22 mouse cellular contexts compared by ENCODE assay signal in genomic region chr12:10582840-10583614, GRCm38 (mm10).
A peak's percentile ranks its signal among the peaks of the same experiment; 100 is the strongest.
DNase-seq lines count a peak whose midpoint lies in the region; ATAC-seq and TF ChIP-seq lines count a peak whose summit lies in the region.
"Had no signal": no experiment of that assay in that cellular context is flagged by ENCODE, and none has a peak within 500 bp of the region (broad histone marks: within the 10 kb centered on the region; RNA-seq: fewer than 3 reads in every experiment).

No protein-coding gene starts in this region.

- no peak for DNase-seq in kidney, postnatal 0 days (ENCODE audit: low spot score)
- DNase-seq in kidney, adult 8-10 months = no peak
- peak; percentile 36 for DNase-seq in Muller cell, postnatal 12 days (ENCODE audit: inconsistent ontology term)
- no peak for DNase-seq in right cerebral cortex, postnatal 4 days
- no peak for DNase-seq in heart, postnatal 25 days (ENCODE audit: low spot score)
- no peak for DNase-seq in heart, adult 2 months
- DNase-seq: adrenal gland, adult 8-10 months; adrenal gland, postnatal 36 days; cerebellum, adult 11 months; cerebellum, adult 8-10 months; cerebellum, postnatal 14 days; embryo, embryonic 11 days; heart, postnatal 36 days had no signal

- H3K79me2 ChIP-seq in heart, adult 2 months (replicated peaks; ENCODE audit: control insufficient read depth, insufficient read depth, low read length) = no peaks in the 10 kb centered on the region

- TF ChIP-seq CTCF in kidney, postnatal 0 days (IDR thresholded peaks at IDR 0.05; ENCODE audit: low read depth) = no peak
- no peak for TF ChIP-seq CTCF in heart, adult 2 months (IDR thresholded peaks at IDR 0.05)

- no peaks in the 10 kb centered on the region for H3K27me3 ChIP-seq in kidney, postnatal 0 days (ENCODE audit: insufficient read depth, low read length)
- no peaks in the 10 kb centered on the region for H3K27me3 ChIP-seq in intestine, embryonic 16.5 days (replicated peaks; ENCODE audit: control insufficient read depth, insufficient read depth, low read length)
- no peaks in the 10 kb centered on the region for H3K27me3 ChIP-seq in stomach, embryonic 16.5 days (ENCODE audit: control insufficient read depth, insufficient read depth, low read length)
- H3K27me3 ChIP-seq in heart, adult 2 months (ENCODE audit: control insufficient read depth, insufficient read depth, low read length) = no peaks in the 10 kb centered on the region
- H3K27me3 ChIP-seq: CH12.LX; embryonic facial prominence, embryonic 15.5 days; forebrain, embryonic 15.5 days; heart, embryonic 12.5 days; hindbrain, embryonic 15.5 days had no signal

- H3K9ac ChIP-seq in kidney, postnatal 0 days (ENCODE audit: low read depth, low read length) = no peak overlapping the region
- no peak overlapping the region for H3K9ac ChIP-seq in intestine, embryonic 16.5 days (ENCODE audit: low read depth, low read length)
- H3K9ac ChIP-seq in stomach, embryonic 16.5 days (ENCODE audit: low read length) = no peak overlapping the region
- no peak overlapping the region for H3K9ac ChIP-seq in heart, adult 2 months (ENCODE audit: low read depth, low read length)
- H3K9ac ChIP-seq: embryonic facial prominence, embryonic 15.5 days; forebrain, embryonic 15.5 days; heart, embryonic 12.5 days; hindbrain, embryonic 15.5 days had no signal

- H3K36me3 ChIP-seq in kidney, postnatal 0 days (ENCODE audit: insufficient read depth, low read length) = no peaks in the 10 kb centered on the region
- no peaks in the 10 kb centered on the region for H3K36me3 ChIP-seq in intestine, embryonic 16.5 days (ENCODE audit: control insufficient read depth, insufficient read depth, low read length)
- H3K36me3 ChIP-seq in stomach, embryonic 16.5 days (ENCODE audit: control insufficient read depth, insufficient read depth, low read length) = no peaks in the 10 kb centered on the region
- no peaks in the 10 kb centered on the region for H3K36me3 ChIP-seq in heart, adult 2 months (ENCODE audit: control insufficient read depth, insufficient read depth, low read length)
- H3K36me3 ChIP-seq: embryonic facial prominence, embryonic 15.5 days; forebrain, embryonic 10.5 days; forebrain, embryonic 15.5 days; heart, embryonic 12.5 days; hindbrain, embryonic 15.5 days had no signal

- no peak overlapping the region for H3K4me2 ChIP-seq in kidney, postnatal 0 days (ENCODE audit: low read length)
- H3K4me2 ChIP-seq in intestine, embryonic 16.5 days (ENCODE audit: low read depth, low read length) = no peak overlapping the region
- H3K4me2 ChIP-seq in stomach, embryonic 16.5 days (ENCODE audit: low read depth, low read length) = no peak overlapping the region
- H3K4me2 ChIP-seq: embryonic facial prominence, embryonic 15.5 days; forebrain, embryonic 15.5 days; heart, embryonic 12.5 days; hindbrain, embryonic 15.5 days had no signal

- H3K4me1 ChIP-seq in kidney, postnatal 0 days (replicated peaks; ENCODE audit: insufficient read depth, low read length) = 0 out of 2 replicates have a peak, but pooled peaks cover 3% of the 10 kb centered on the region
- H3K4me1 ChIP-seq in intestine, embryonic 16.5 days (ENCODE audit: control insufficient read depth, insufficient read depth, low read length) = no peaks in the 10 kb centered on the region
- no peaks in the 10 kb centered on the region for H3K4me1 ChIP-seq in stomach, embryonic 16.5 days (ENCODE audit: control insufficient read depth, insufficient read depth, low read length)
- no peaks in the 10 kb centered on the region for H3K4me1 ChIP-seq in heart, adult 2 months (ENCODE audit: control insufficient read depth, insufficient read depth, low read length)
- H3K4me1 ChIP-seq: embryonic facial prominence, embryonic 15.5 days; forebrain, embryonic 10.5 days; forebrain, embryonic 15.5 days; heart, embryonic 12.5 days; hindbrain, embryonic 15.5 days had no signal

- H3K4me3 ChIP-seq in kidney, postnatal 0 days (replicated peaks; ENCODE audit: low read depth, low read length) = no peak overlapping the region
- no peak overlapping the region for H3K4me3 ChIP-seq in intestine, embryonic 16.5 days (ENCODE audit: low read length)
- no peak overlapping the region for H3K4me3 ChIP-seq in stomach, embryonic 16.5 days (replicated peaks; ENCODE audit: low read length)
- no peak overlapping the region for H3K4me3 ChIP-seq in heart, adult 2 months
- H3K4me3 ChIP-seq: embryonic facial prominence, embryonic 15.5 days; erythroblast, embryonic 14.5 days; forebrain, embryonic 10.5 days; forebrain, embryonic 15.5 days; heart, embryonic 12.5 days; hindbrain, embryonic 15.5 days had no signal

- ATAC-seq in kidney, postnatal 0 days (replicated peaks; ENCODE audit: low FRiP score, low read depth) = peak; percentile 29; the same call in 1 of the 2 replicates
- ATAC-seq in intestine, embryonic 16.5 days = peak; percentile 92
- peak; percentile 86 for ATAC-seq in stomach, embryonic 16.5 days (ENCODE audit: insufficient read depth, low FRiP score)
- ATAC-seq: forebrain, embryonic 15.5 days had no signal

- no peak for TF ChIP-seq EP300 in heart, adult 2 months (IDR thresholded peaks at IDR 0.05; ENCODE audit: insufficient read depth, low read depth, low read length)

- H3K27ac ChIP-seq in kidney, postnatal 0 days = no peak overlapping the region
- no peak overlapping the region for H3K27ac ChIP-seq in intestine, embryonic 16.5 days (ENCODE audit: low read length)
- H3K27ac ChIP-seq in stomach, embryonic 16.5 days (ENCODE audit: low read length) = no peak overlapping the region
- no peak overlapping the region for H3K27ac ChIP-seq in heart, adult 2 months
- H3K27ac ChIP-seq: embryonic facial prominence, embryonic 15.5 days; forebrain, embryonic 10.5 days; forebrain, embryonic 15.5 days; hindbrain, embryonic 15.5 days had no signal

- TF ChIP-seq POLR2A in heart, adult 2 months (IDR thresholded peaks at IDR 0.05; ENCODE audit: insufficient read depth, low read depth, low read length) = no peak

- 73% methylated on average over 4 of the region's 4 CpGs for WGBS in kidney, postnatal 0 days
- 70% methylated on average over 4 of the region's 4 CpGs for WGBS in intestine, embryonic 16.5 days
- WGBS in stomach, embryonic 16.5 days = 69% methylated on average over 4 of the region's 4 CpGs
- WGBS in heart, adult 2 months = 52% methylated on average over 4 of the region's 4 CpGs

- intact Hi-C loops in heart, postnatal 25 days (cut with DNase I) = no loop called here
- intact Hi-C loops in heart, adult 2 months (cut with DNase I) = no loop called here

- H3K9me3 ChIP-seq in kidney, postnatal 0 days (replicated peaks; ENCODE audit: low read length) = no peaks in the 10 kb centered on the region
- no peaks in the 10 kb centered on the region for H3K9me3 ChIP-seq in intestine, embryonic 16.5 days (ENCODE audit: control insufficient read depth, low read length)
- H3K9me3 ChIP-seq in stomach, embryonic 16.5 days (replicated peaks; ENCODE audit: control insufficient read depth, low read length) = no peaks in the 10 kb centered on the region
- H3K9me3 ChIP-seq: embryonic facial prominence, embryonic 15.5 days; forebrain, embryonic 10.5 days; forebrain, embryonic 15.5 days; heart, embryonic 12.5 days; hindbrain, embryonic 15.5 days had no signal

Comparison
In these comparisons a context has a peak if more than half of its experiments do, and no peak if none do; other contexts are left out.
1. ATAC-seq: peak in every context shown above with its lines; median percentile 92 in intestine, embryonic 16.5 days; 86 in stomach, embryonic 16.5 days; 29 in kidney, postnatal 0 days.